Mouse (Mus musculus) forebrain, embryonic 15.5 days (tissue): ENCODE results near the gene Olfml2a. TPM values are rescaled to one million over a fixed set of nuclear protein-coding genes. Genes with fewer than 3 reads are reported as not detected.

Experiments
- ATAC-seq: fragments of 200-750 bp; cut with Nextera tagmentation; replicated peaks from 2 replicates; pipeline ENCODE4 v1.8.0; 2017; ENCODE audit warnings: mild to moderate bottlenecking, moderate TSS enrichment, moderate library complexity
- H3K27ac ChIP-seq: fragments of 300-500 bp; sonication (generic); replicated peaks from 2 replicates; pipeline ENCODE4 v1.5.1; 2015; ENCODE audit warnings: mild to moderate bottlenecking, inconsistent platforms
- H3K27me3 ChIP-seq: fragments of 300-500 bp; sonication (generic); 2 replicates; pipeline ENCODE4 v1.6.1; 2015; ENCODE audit warnings: inconsistent platforms
- H3K36me3 ChIP-seq: fragments of 300-500 bp; sonication (generic); 2 replicates; pipeline ENCODE4 v1.6.1; 2015; ENCODE audit warnings: mild to moderate bottlenecking, inconsistent platforms
- H3K4me1 ChIP-seq: fragments of 300-500 bp; sonication (generic); 2 replicates; pipeline ENCODE4 v1.6.1; 2015; ENCODE audit warnings: inconsistent platforms
- H3K4me2 ChIP-seq: fragments of 300-500 bp; sonication (generic); replicated peaks from 2 replicates; pipeline ENCODE4 v1.6.1; 2015; ENCODE audit warnings: mild to moderate bottlenecking, inconsistent platforms
- H3K4me3 ChIP-seq: fragments of 300-500 bp; sonication (generic); 2 replicates; pipeline ENCODE4 v1.5.1; 2015; ENCODE audit warnings: mild to moderate bottlenecking, inconsistent platforms
- H3K9ac ChIP-seq: fragments of 300-500 bp; sonication (generic); replicated peaks from 2 replicates; pipeline ENCODE4 v1.6.1; 2015; ENCODE audit warnings: mild to moderate bottlenecking, inconsistent platforms
- H3K9me3 ChIP-seq: fragments of 300-500 bp; sonication (generic); 2 replicates; pipeline ENCODE4 v1.6.1; 2016; ENCODE audit warnings: inconsistent platforms
- WGBS: fragments of 180-500 bp; shearing (Covaris S2); methylation state at CpG from one replicate; pipeline ENCODE4 v1.1.7; 2015; ENCODE audit warnings: mixed read lengths; 5-methylcytosine and 5-hydroxymethylcytosine counted together
- polyA plus RNA-seq: library from polyadenylated mRNA; unstranded; fragments of >200 nt; fragmentation: Nextera tagmentation; extraction: Ambion mirVana; gene quantifications from 2 replicates; pipeline ENCODE4 v1.2.1, GENCODE M21; 2015

Olfml2a gene
- 1.7 and 1.8 TPM in 2 replicates for polyA plus RNA-seq

- H3K27ac ChIP-seq = no peak within 1 kb of the TSS
- 0 out of 2 replicates have a peak, but pooled peaks cover 3% of the 10 kb centered on the region for H3K27me3 ChIP-seq
- H3K4me1 ChIP-seq = peaks cover 19% of the 10 kb centered on the region
- H3K9me3 ChIP-seq = no peaks in the 10 kb centered on the region
- 9% methylated on average over 32 of the region's 32 CpGs for WGBS
- no peaks in the 10 kb centered on the region for H3K36me3 ChIP-seq
- ATAC-seq = peak; percentile 74
- peak within 1 kb of the TSS; percentile 40 for H3K4me3 ChIP-seq
- H3K4me2 ChIP-seq = peak within 1 kb of the TSS; percentile 82
- peak within 1 kb of the TSS; percentile 46 for H3K9ac ChIP-seq
Measured at GRCm38 (mm10) chr2:38931851-38932667, at the start of gene Olfml2a. Olfml2a (plus strand) TSS chr2:38931978.

DNA sequence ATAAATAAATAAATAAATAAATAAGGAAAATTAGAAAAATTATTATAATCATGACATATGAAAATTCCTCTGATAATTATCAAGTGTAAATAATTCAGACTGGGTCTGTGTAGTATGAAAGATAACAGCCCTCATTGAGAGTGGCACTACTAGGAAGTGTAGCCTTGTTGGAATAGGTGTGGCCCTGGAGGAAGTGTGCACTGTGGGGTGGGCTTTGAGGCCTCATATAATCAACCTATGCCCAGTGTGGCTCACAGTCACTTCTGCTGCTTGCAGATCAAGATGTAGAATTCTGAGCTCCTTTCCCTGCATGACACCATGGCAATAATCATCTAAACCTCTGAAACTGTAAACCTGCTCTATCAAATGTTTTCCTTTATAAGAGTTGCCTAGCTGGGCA is 28.9 kb upstream of the Olfml2a start:
- H3K9me3 ChIP-seq = no peaks in the 10 kb centered on the region
- H3K27ac ChIP-seq = no peak overlapping the region
- no peaks in the 10 kb centered on the region for H3K27me3 ChIP-seq
- H3K9ac ChIP-seq = no peak overlapping the region
- ATAC-seq = no peak
- H3K4me1 ChIP-seq = no peaks in the 10 kb centered on the region
- no peak overlapping the region for H3K4me2 ChIP-seq
- H3K36me3 ChIP-seq = no peaks in the 10 kb centered on the region
- H3K4me3 ChIP-seq = no peak overlapping the region

GRCm38 (mm10) chr2:38904290-38904689 is 27.5 kb upstream of the Olfml2a start:
- H3K4me2 ChIP-seq = no peak overlapping the region
- no peaks in the 10 kb centered on the region for H3K27me3 ChIP-seq
- H3K36me3 ChIP-seq = no peaks in the 10 kb centered on the region
- WGBS = 85% methylated on average over 1 of the region's 1 CpGs
- H3K9ac ChIP-seq = no peak overlapping the region
- ATAC-seq = no peak
- no peak overlapping the region for H3K4me3 ChIP-seq
- no peaks in the 10 kb centered on the region for H3K4me1 ChIP-seq
- no peaks in the 10 kb centered on the region for H3K9me3 ChIP-seq
- no peak overlapping the region for H3K27ac ChIP-seq

GRCm38 (mm10) chr2:38906097-38906496 is 25.7 kb upstream of the Olfml2a start:
- Histone ChIP-seq H3K9me3 (no peaks in the 10 kb centered on the region), H3K27ac (no peak overlapping the region), H3K4me3 (no peak overlapping the region), H3K4me2 (no peak overlapping the region), H3K9ac (no peak overlapping the region), H3K4me1 (no peaks in the 10 kb centered on the region), H3K27me3 (no peaks in the 10 kb centered on the region), H3K36me3 (no peaks in the 10 kb centered on the region)
- ATAC-seq = 0 out of 2 replicates have a peak, but pooled peaks have one; percentile 19
- 80% methylated on average over 5 of the region's 5 CpGs for WGBS

- Histone ChIP-seq H3K27me3 (no peaks in the 10 kb centered on the region), H3K4me2 (no peak overlapping the region), H3K9ac (no peak overlapping the region), H3K27ac (no peak overlapping the region), H3K4me3 (no peak overlapping the region), H3K4me1 (no peaks in the 10 kb centered on the region), H3K36me3 (no peaks in the 10 kb centered on the region), H3K9me3 (no peaks in the 10 kb centered on the region)
- WGBS = 71% methylated on average over 1 of the region's 1 CpGs
- ATAC-seq = no peak
Measured at GRCm38 (mm10) chr2:38908604-38909003, 23.2 kb upstream of the Olfml2a start.

DNA sequence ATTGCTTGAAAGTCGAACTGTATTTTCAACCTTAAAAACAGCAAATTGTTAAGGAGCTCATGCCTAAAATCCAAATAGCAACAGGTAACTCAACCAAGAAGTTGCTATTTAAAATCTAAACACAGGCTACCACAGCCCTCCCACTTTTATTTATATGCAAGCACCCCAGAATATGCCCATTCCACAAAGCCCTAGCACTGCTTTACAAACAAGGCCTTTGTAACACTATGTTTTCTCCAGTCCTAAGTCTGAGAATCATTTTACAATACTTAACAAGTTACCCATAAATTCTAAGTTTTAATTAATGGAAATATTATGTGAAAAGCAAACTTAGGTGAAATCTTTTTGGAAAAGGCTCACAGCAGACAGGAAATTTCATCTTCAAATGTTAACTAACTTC is 17.3 kb upstream of the Olfml2a start:
- Histone ChIP-seq H3K4me3 (no peak overlapping the region), H3K4me2 (no peak overlapping the region), H3K27ac (no peak overlapping the region), H3K9ac (no peak overlapping the region), H3K4me1 (peaks cover 5% of the 10 kb centered on the region; the same call in 1 of the 2 replicates), H3K9me3 (no peaks in the 10 kb centered on the region), H3K36me3 (no peaks in the 10 kb centered on the region), H3K27me3 (no peaks in the 10 kb centered on the region)
- WGBS = 40% methylated on average over 1 of the region's 1 CpGs
- ATAC-seq = no peak

- Histone ChIP-seq H3K4me2 (no peak overlapping the region), H3K36me3 (no peaks in the 10 kb centered on the region), H3K27ac (no peak overlapping the region), H3K4me3 (no peak overlapping the region), H3K9ac (no peak overlapping the region), H3K27me3 (no peaks in the 10 kb centered on the region), H3K4me1 (peaks cover 5% of the 10 kb centered on the region; the same call in 1 of the 2 replicates), H3K9me3 (no peaks in the 10 kb centered on the region)
- WGBS = 13% methylated on average over 4 of the region's 4 CpGs
- no peak for ATAC-seq
Measured at GRCm38 (mm10) chr2:38914965-38915364, 16.8 kb upstream of the Olfml2a start.

- WGBS = 31% methylated on average over 4 of the region's 4 CpGs
- Histone ChIP-seq H3K9ac (no peak overlapping the region), H3K27me3 (0 out of 2 replicates have a peak, but pooled peaks cover 3% of the 10 kb centered on the region), H3K27ac (no peak overlapping the region), H3K4me2 (no peak overlapping the region), H3K36me3 (no peaks in the 10 kb centered on the region), H3K4me3 (no peak overlapping the region), H3K4me1 (peaks cover 5% of the 10 kb centered on the region; the same call in 1 of the 2 replicates), H3K9me3 (no peaks in the 10 kb centered on the region)
- no peak for ATAC-seq
Measured at GRCm38 (mm10) chr2:38916947-38917691, 14.7 kb upstream of the Olfml2a start.

DNA sequence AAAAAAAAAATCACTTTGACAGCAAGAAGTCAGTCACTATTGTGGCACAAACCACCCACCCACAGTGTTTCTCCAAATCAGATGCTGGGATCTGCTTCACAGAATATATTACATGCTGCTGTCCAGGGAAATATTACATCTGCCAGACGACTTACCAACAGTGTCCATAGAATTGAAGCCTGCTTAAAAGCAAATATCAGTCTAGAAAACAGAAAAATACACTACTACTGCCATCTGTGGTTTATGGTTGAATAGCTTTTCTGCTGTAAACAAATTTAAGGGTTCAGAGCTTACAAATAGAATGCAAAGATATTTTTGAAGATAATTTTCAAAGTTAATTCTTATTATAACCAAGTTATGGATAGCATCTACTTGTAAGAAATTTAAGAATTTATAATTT is 10.4 kb upstream of the Olfml2a start:
- no peaks in the 10 kb centered on the region for H3K9me3 ChIP-seq
- H3K27me3 ChIP-seq = peaks cover 15% of the 10 kb centered on the region; the same call in 1 of the 2 replicates
- 10% methylated on average over 1 of the region's 1 CpGs for WGBS

DNA sequence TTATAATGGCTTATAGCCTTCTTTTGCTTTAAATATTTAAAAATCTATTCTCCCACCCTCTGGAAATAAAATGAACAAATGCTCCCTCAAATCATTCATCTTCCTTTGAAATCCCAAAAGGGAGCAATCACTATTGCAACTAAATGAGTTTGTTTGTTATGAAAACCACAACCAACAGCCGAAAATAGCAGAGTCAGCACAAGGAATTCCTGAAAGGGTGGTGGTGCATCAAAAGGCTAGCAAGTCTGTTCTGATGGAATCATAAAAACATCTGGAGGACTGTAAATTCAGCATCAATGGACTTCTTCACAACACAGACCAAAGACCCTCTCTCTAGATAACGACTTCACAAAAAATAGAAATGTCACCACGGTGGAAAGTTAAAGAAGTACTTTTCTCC is 8.3 kb upstream of the Olfml2a start:
- H3K4me1 ChIP-seq = peaks cover 20% of the 10 kb centered on the region
- peaks cover 15% of the 10 kb centered on the region; the same call in 1 of the 2 replicates for H3K27me3 ChIP-seq
- H3K4me3 ChIP-seq = no peak overlapping the region
- no peaks in the 10 kb centered on the region for H3K36me3 ChIP-seq
- WGBS = 23% methylated on average over 3 of the region's 3 CpGs
- no peak overlapping the region for H3K9ac ChIP-seq
- no peak for ATAC-seq
- no peak overlapping the region for H3K4me2 ChIP-seq
- H3K27ac ChIP-seq = no peak overlapping the region
- no peaks in the 10 kb centered on the region for H3K9me3 ChIP-seq

More for the DNA sequence above, 10.4 kb upstream of the Olfml2a start:
- H3K9ac ChIP-seq = no peak overlapping the region
- peaks cover 15% of the 10 kb centered on the region for H3K4me1 ChIP-seq
- no peak overlapping the region for H3K4me2 ChIP-seq
- ATAC-seq = no peak
- H3K27ac ChIP-seq = no peak overlapping the region
- no peak overlapping the region for H3K4me3 ChIP-seq
- H3K36me3 ChIP-seq = no peaks in the 10 kb centered on the region

DNA sequence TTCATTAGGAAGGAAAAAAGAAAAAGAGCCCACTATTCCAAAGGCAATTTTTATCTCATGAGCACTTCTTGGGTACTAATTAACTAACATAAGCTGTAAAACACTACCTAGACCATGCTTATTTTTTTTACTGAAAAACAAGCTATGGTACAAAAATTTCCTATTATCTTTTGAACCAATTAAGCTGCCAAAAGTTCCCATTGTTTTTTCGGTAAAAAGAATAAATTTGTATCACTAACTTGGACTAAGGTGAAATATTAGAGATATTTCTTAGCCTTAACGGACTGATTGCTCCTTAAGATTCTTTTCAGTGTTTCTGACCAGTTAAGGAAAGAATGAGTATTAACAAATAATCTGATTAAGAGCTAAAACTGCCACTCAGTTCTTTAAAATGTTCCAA is 7.9 kb upstream of the Olfml2a start:
- H3K4me3 ChIP-seq = no peak overlapping the region
- H3K36me3 ChIP-seq = no peaks in the 10 kb centered on the region
- H3K27ac ChIP-seq = no peak overlapping the region
- H3K4me1 ChIP-seq = peaks cover 20% of the 10 kb centered on the region
- H3K4me2 ChIP-seq = no peak overlapping the region
- H3K27me3 ChIP-seq = peaks cover 15% of the 10 kb centered on the region; the same call in 1 of the 2 replicates
- 22% methylated on average over 2 of the region's 2 CpGs for WGBS
- no peaks in the 10 kb centered on the region for H3K9me3 ChIP-seq
- ATAC-seq = no peak
- H3K9ac ChIP-seq = no peak overlapping the region

GRCm38 (mm10) chr2:38924571-38924970 is 7.2 kb upstream of the Olfml2a start:
- Histone ChIP-seq H3K27ac (no peak overlapping the region), H3K36me3 (no peaks in the 10 kb centered on the region), H3K4me1 (peaks cover 20% of the 10 kb centered on the region), H3K27me3 (peaks cover 15% of the 10 kb centered on the region; the same call in 1 of the 2 replicates), H3K9me3 (no peaks in the 10 kb centered on the region), H3K4me3 (peak overlapping the region; percentile 95), H3K9ac (no peak overlapping the region), H3K4me2 (peak overlapping the region; percentile 87)
- ATAC-seq = no peak
- WGBS = 3% methylated on average over 10 of the region's 10 CpGs
